Mouse (Mus musculus) ES-E14 (cell line): Measurements from ENCODE around the gene Mtap. TPM values are rescaled to one million over a fixed set of nuclear protein-coding genes. Genes with fewer than 3 reads are reported as not detected.

Experiments used
- DNase-seq: peaks from one replicate; pipeline ENCODE4 v3.0.0-alpha.2; 2013; ENCODE audit warnings: low read depth, low spot score
- H3K27ac ChIP-seq: 2 replicates; pipeline ENCODE4 v1.5.1; 2012; ENCODE audit warnings: low read depth, mild to moderate bottlenecking, low read length, moderate library complexity, mixed read lengths; ENCODE audit not compliant: poor library complexity, insufficient read depth, severe bottlenecking
- H3K36me3 ChIP-seq: 2 replicates; pipeline ENCODE4 v1.6.1; 2012; ENCODE audit warnings: mild to moderate bottlenecking, low read length, moderate library complexity, mixed read lengths; ENCODE audit not compliant: control insufficient read depth, poor library complexity, insufficient read depth, severe bottlenecking
- H3K4me1 ChIP-seq, 2 experiments: fragments of 150-350 bp in 1 of 2; sonication (generic) in 1 of 2; 2 replicates each; pipeline ENCODE4 v1.6.1; 2012; ENCODE audit warnings: low read length in 2 of 2, mild to moderate bottlenecking in 1 of 2, mixed read lengths in 1 of 2; ENCODE audit not compliant: control insufficient read depth in 2 of 2, insufficient read depth in 2 of 2, poor library complexity in 1 of 2
- H3K4me3 ChIP-seq, 2 experiments: fragments of 150-350 bp in 1 of 2; sonication (generic) in 1 of 2; 2 replicates each; pipeline ENCODE4 v1.5.1; 2012; ENCODE audit warnings: low read length in 2 of 2, low read depth in 1 of 2, mild to moderate bottlenecking in 1 of 2, mixed read lengths in 1 of 2; ENCODE audit not compliant: insufficient read depth in 1 of 2, poor library complexity in 1 of 2, severe bottlenecking in 1 of 2
- H3K9ac ChIP-seq: 2 replicates; pipeline ENCODE4 v1.6.1; 2012; ENCODE audit warnings: low read depth, mild to moderate bottlenecking, low read length, mixed read lengths; ENCODE audit not compliant: poor library complexity, insufficient read depth, severe bottlenecking
- H3K9me3 ChIP-seq: fragments of 150-350 bp; sonication (generic); 2 replicates; pipeline ENCODE4 v1.6.1; 2012; ENCODE audit warnings: low read depth, mild to moderate bottlenecking, low read length; ENCODE audit not compliant: control insufficient read depth, insufficient read depth
- CHD2 ChIP-seq: IDR thresholded peaks from 2 replicates; pipeline ENCODE4 v1.6.1; 2014; ENCODE audit warnings: mild to moderate bottlenecking, low read depth, low read length, inconsistent platforms
- HCFC1 ChIP-seq: IDR thresholded peaks from 2 replicates; pipeline ENCODE4 v1.6.1; 2012; ENCODE audit warnings: low read length, inconsistent platforms, borderline replicate concordance; ENCODE audit not compliant: insufficient read depth
- MAFK ChIP-seq: IDR thresholded peaks from 2 replicates; pipeline ENCODE4 v1.6.1; 2014; ENCODE audit warnings: mild to moderate bottlenecking, low read depth, low read length, inconsistent platforms; ENCODE audit not compliant: insufficient read depth
- ZC3H11A ChIP-seq: IDR thresholded peaks from 2 replicates; pipeline ENCODE4 v1.6.1; 2012; ENCODE audit warnings: low read depth, mild to moderate bottlenecking, inconsistent platforms, low read length, borderline replicate concordance
- ZNF384 ChIP-seq: IDR thresholded peaks from 2 replicates; pipeline ENCODE4 v1.6.1; 2012; ENCODE audit warnings: low read depth, low read length, inconsistent platforms
- in situ Hi-C, 2 experiments: fragments of 600-800 bp; cut with MboI; formaldehyde crosslinking; loops; one replicate each; pipeline ENCODE4 v1.15.1; 2025; ENCODE audit warnings: low sequenced_read_pairs in 2 of 2, inconsistent platforms in 1 of 2; ENCODE audit not compliant: unreplicated experiment in 2 of 2
- total RNA-seq: library from RNA; depleted of rRNA; stranded (reverse); fragments of 300-350 nt; gene quantifications from 2 replicates; pipeline ENCODE4 v1.2.3, GENCODE M21; 2012

Gene Mtap
- total RNA-seq, 1 experiment: 59.3 TPM

GRCm38 (mm10) chr4:89098261-89098660 is 38.7 kb upstream of the Mtap start:
- in situ Hi-C loops: no loop called here
- no peak for TF ChIP-seq ZC3H11A
- TF ChIP-seq HCFC1: no peak
- TF ChIP-seq CHD2: no peak
- no peak for TF ChIP-seq MAFK
- Histone ChIP-seq H3K27ac (no peak overlapping the region), H3K4me1 (no peaks in the 10 kb centered on the region), H3K9ac (no peak overlapping the region), H3K36me3 (no peaks in the 10 kb centered on the region), H3K9me3 (no peaks in the 10 kb centered on the region), H3K4me3 (no peak overlapping the region)
- DNase-seq: no peak

DNA sequence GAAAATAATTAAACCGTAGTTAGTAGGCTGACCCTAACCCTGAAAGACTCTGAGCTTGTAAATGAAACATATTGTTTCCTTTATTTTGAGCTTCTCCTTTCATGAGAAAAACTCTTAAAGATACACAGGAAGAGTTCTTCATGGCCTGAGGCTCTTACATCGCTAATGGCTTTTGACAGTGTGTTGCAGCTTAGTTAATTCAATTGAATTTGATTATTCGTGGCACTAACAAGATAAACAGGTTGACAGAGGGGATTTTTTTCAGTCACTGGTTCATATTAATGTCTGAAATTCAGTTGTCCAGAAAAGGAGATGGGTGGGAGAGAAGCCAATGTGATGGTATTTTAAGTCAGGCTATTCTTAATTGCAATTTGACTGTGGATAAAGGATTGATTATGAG is 35.6 kb upstream of the Mtap start:
- Histone ChIP-seq H3K4me3 (no peak overlapping the region), H3K9ac (no peak overlapping the region), H3K9me3 (no peaks in the 10 kb centered on the region), H3K27ac (no peak overlapping the region), H3K4me1 (no peaks in the 10 kb centered on the region), H3K36me3 (no peaks in the 10 kb centered on the region)
- no peak for DNase-seq
- TF ChIP-seq ZNF384 (no peak), CHD2 (no peak), MAFK (no peak), HCFC1 (no peak), ZC3H11A (no peak)
- in situ Hi-C loops: no loop called here

DNA sequence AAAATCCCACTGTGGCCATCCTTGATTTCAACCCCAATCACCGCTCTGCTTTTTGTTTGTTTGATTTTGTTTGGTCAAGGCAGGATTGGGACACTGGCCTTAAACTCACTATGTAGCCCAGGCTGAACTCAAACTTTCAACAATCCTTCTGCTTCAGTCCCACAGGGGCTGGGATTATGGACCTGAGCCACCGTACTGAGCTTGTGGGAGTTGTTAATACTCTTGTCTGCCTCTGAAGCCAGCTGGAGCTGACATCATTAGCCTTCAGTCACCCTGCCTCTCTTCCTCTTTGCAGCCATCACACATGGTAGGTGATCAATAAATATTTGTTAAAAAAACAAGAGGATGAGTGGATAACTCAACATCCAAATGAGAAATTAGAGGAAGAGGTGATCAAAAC is 34.6 kb upstream of the Mtap start:
- Histone ChIP-seq H3K9me3 (no peaks in the 10 kb centered on the region), H3K36me3 (no peaks in the 10 kb centered on the region), H3K27ac (no peak overlapping the region), H3K4me3 (no peak overlapping the region), H3K9ac (no peak overlapping the region), H3K4me1 (no peaks in the 10 kb centered on the region)
- TF ChIP-seq HCFC1: no peak
- TF ChIP-seq MAFK: no peak
- TF ChIP-seq CHD2: no peak
- no peak for TF ChIP-seq ZC3H11A
- no peak for TF ChIP-seq ZNF384
- no peak for DNase-seq
- in situ Hi-C loops: no loop called here

GRCm38 (mm10) chr4:89105486-89105885 is 31.4 kb upstream of the Mtap start:
- no peak overlapping the region for H3K27ac ChIP-seq
- TF ChIP-seq ZNF384 (no peak), MAFK (peak; percentile 41; the same call in 1 of the 2 replicates), CHD2 (no peak), HCFC1 (no peak), ZC3H11A (no peak)
- no peak for DNase-seq

DNA sequence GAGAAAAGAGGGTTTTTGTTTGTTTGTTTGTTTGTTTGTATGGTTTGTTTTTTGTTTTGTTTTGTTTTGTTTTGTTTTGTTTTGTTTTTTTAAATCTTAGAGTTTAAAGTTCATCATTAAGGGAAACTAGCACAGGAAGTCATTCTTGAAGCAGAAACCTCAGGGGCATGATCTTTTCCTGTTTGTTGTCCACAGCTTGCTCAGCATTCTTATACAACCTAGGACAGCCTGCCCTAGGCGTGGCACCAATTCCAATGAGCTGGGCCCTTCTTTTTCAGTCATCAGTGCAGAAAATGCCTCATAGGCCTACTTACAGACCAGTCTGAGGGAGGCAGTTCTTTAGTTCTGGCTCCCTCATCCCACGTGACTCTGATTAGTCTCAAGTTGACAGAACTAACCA is 30.4 kb upstream of the Mtap start:
- in situ Hi-C loops: no loop called here
- no peak for TF ChIP-seq MAFK
- TF ChIP-seq ZC3H11A: no peak
- TF ChIP-seq CHD2: no peak
- no peak for TF ChIP-seq ZNF384
- TF ChIP-seq HCFC1: no peak

More at GRCm38 (mm10) chr4:89105486-89105885, 31.4 kb upstream of the Mtap start:
- Histone ChIP-seq H3K36me3 (no peaks in the 10 kb centered on the region), H3K9me3 (no peaks in the 10 kb centered on the region), H3K4me1 (no peaks in the 10 kb centered on the region), H3K9ac (no peak overlapping the region), H3K4me3 (no peak overlapping the region)
- in situ Hi-C loops: no loop called here

More for the DNA sequence above, 30.4 kb upstream of the Mtap start:
- Histone ChIP-seq H3K4me1 (no peaks in the 10 kb centered on the region), H3K9me3 (no peaks in the 10 kb centered on the region), H3K36me3 (no peaks in the 10 kb centered on the region), H3K4me3 (no peak overlapping the region), H3K9ac (no peak overlapping the region), H3K27ac (no peak overlapping the region)
- no peak for DNase-seq
